Comparison of ENCODE assay signal across 10 mouse cellular contexts in the genomic region with DNA sequence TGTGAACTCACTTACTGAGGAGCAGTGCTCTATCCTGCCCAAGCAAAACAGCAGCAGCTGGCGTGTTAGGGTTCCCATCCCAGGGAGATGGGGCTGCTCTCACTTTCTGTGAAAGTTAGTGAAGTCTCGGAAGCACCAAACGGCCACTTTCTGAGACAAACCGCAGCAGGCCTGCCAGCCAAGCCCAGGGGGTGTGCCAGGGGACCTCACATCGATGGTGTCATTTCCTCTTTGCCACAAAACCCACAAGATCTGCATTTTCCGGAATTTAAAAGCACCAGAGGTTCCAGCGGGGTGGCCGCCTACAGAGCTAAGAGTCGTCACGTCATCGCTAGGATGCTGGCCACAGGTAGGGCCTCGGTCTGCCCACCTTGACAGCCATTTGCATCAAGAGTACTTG.
DNase-seq lines count a peak whose midpoint lies in the region; ATAC-seq lines count a peak whose summit lies in the region.
"Had no signal": no experiment of that assay in that cellular context is flagged by ENCODE, and none has a peak within 500 bp of the region (broad histone marks: within the 10 kb centered on the region; RNA-seq: fewer than 3 reads in every experiment).

No protein-coding gene starts in this region.

- no peak overlapping the region for H3K9ac ChIP-seq in hindbrain, embryonic 14.5 days
- no peak overlapping the region for H3K9ac ChIP-seq in midbrain, embryonic 14.5 days (replicated peaks; ENCODE audit: low read length)
- H3K9ac ChIP-seq: hindbrain, embryonic 15.5 days; neural tube, embryonic 12.5 days had no signal

- no peaks in the 10 kb centered on the region for H3K27me3 ChIP-seq in hindbrain, embryonic 14.5 days (ENCODE audit: control insufficient read depth, insufficient read depth, low read length)
- H3K27me3 ChIP-seq in midbrain, embryonic 14.5 days (ENCODE audit: control insufficient read depth, insufficient read depth, low read length) = no peaks in the 10 kb centered on the region
- H3K27me3 ChIP-seq: hindbrain, embryonic 15.5 days; neural tube, embryonic 12.5 days had no signal

- no peaks in the 10 kb centered on the region for H3K36me3 ChIP-seq in hindbrain, embryonic 14.5 days (replicated peaks; ENCODE audit: control insufficient read depth, insufficient read depth)
- H3K36me3 ChIP-seq in midbrain, embryonic 14.5 days (ENCODE audit: control insufficient read depth, insufficient read depth, low read length) = no peaks in the 10 kb centered on the region
- H3K36me3 ChIP-seq: hindbrain, embryonic 15.5 days had no signal

- no peak overlapping the region for H3K27ac ChIP-seq in hindbrain, embryonic 14.5 days
- no peak overlapping the region for H3K27ac ChIP-seq in midbrain, embryonic 14.5 days (replicated peaks; ENCODE audit: low read depth, low read length)
- H3K27ac ChIP-seq: hindbrain, embryonic 15.5 days; neural tube, embryonic 12.5 days had no signal

- peak; percentile 36 to 55 for DNase-seq in lung, adult 18-20 months
- DNase-seq in lung, postnatal 10 days = no peak
- DNase-seq in induced T-regulatory cell, adult 2 months (ENCODE audit: low read depth) = peak; percentile 94
- peak; percentile 40 for DNase-seq in thymus, postnatal 4 days
- DNase-seq in hindbrain, embryonic 14.5 days (ENCODE audit: low spot score) = no peak
- DNase-seq in left cerebral cortex, postnatal 25 days (ENCODE audit: low spot score in 2 of 2) = no peak
- DNase-seq in midbrain, embryonic 14.5 days = no peak

- H3K4me2 ChIP-seq in hindbrain, embryonic 14.5 days (replicated peaks) = no peak overlapping the region
- H3K4me2 ChIP-seq in midbrain, embryonic 14.5 days (ENCODE audit: low read length) = no peak overlapping the region
- H3K4me2 ChIP-seq: hindbrain, embryonic 15.5 days; neural tube, embryonic 12.5 days had no signal

- no peak overlapping the region for H3K4me3 ChIP-seq in hindbrain, embryonic 14.5 days (replicated peaks; ENCODE audit: low read length)
- H3K4me3 ChIP-seq in midbrain, embryonic 14.5 days (replicated peaks; ENCODE audit: low read depth, low read length) = no peak overlapping the region
- H3K4me3 ChIP-seq: hindbrain, embryonic 15.5 days; neural tube, embryonic 12.5 days had no signal

- ATAC-seq in monocyte, adult 5-6 weeks (replicated peaks; ENCODE audit: insufficient number of reproducible peaks, low FRiP score, low TSS enrichment, poor library complexity, severe bottlenecking) = peak; percentile 91
- ATAC-seq in hindbrain, embryonic 14.5 days (ENCODE audit: low FRiP score) = no peak
- ATAC-seq in midbrain, embryonic 14.5 days (ENCODE audit: low FRiP score, low TSS enrichment) = no peak

- intact Hi-C loops in left cerebral cortex, postnatal 25 days (cut with DNase I) = no loop called here

- WGBS in hindbrain, embryonic 14.5 days = 87% methylated on average over 12 of the region's 12 CpGs
- 90% methylated on average over 12 of the region's 12 CpGs for WGBS in midbrain, embryonic 14.5 days

- H3K9me3 ChIP-seq in hindbrain, embryonic 14.5 days (ENCODE audit: control insufficient read depth, low read length) = no peaks in the 10 kb centered on the region
- H3K9me3 ChIP-seq in midbrain, embryonic 14.5 days (ENCODE audit: control insufficient read depth, low read length) = no peaks in the 10 kb centered on the region
- H3K9me3 ChIP-seq: hindbrain, embryonic 15.5 days; neural tube, embryonic 12.5 days had no signal

- no peaks in the 10 kb centered on the region for H3K4me1 ChIP-seq in hindbrain, embryonic 14.5 days (replicated peaks; ENCODE audit: control insufficient read depth, insufficient read depth, low read length)
- H3K4me1 ChIP-seq in midbrain, embryonic 14.5 days (ENCODE audit: control insufficient read depth, insufficient read depth, low read length) = no peaks in the 10 kb centered on the region

Comparison
In these comparisons a context has a peak if more than half of its experiments do, and no peak if none do; other contexts are left out.
1. DNase-seq: peak in lung, adult 18-20 months (2 of 2), induced T-regulatory cell, adult 2 months (single experiment) and thymus, postnatal 4 days (single experiment); none in lung, postnatal 10 days (single experiment), hindbrain, embryonic 14.5 days (single experiment), left cerebral cortex, postnatal 25 days (0 of 2) and midbrain, embryonic 14.5 days (single experiment).